Mouse (Mus musculus) MEL (cell line): ENCODE results near the gene Atpaf2. TPM values are rescaled to one million over a fixed set of nuclear protein-coding genes. Genes with fewer than 3 reads are reported as not detected.

Experiments used
- DNase-seq: peaks from one replicate; pipeline ENCODE4 v3.0.0; 2011; ENCODE audit warnings: low read depth, low spot score
- H3K27ac ChIP-seq: 2 replicates; pipeline ENCODE4 v1.5.1; 2012; ENCODE audit warnings: low read depth, mild to moderate bottlenecking, control low read depth, low read length, moderate library complexity; ENCODE audit not compliant: control insufficient read depth
- H3K27me3 ChIP-seq, 2 experiments: fragments of 150-350 bp in 1 of 2; sonication (generic) in 1 of 2; 2 replicates each; pipeline ENCODE4 v1.6.1; 2012; ENCODE audit warnings: low read length in 2 of 2, mild to moderate bottlenecking in 2 of 2, improper control_type of control experiment in 1 of 2, moderate library complexity in 1 of 2; ENCODE audit not compliant: insufficient read depth in 2 of 2, control insufficient read depth in 1 of 2
- H3K36me3 ChIP-seq, 2 experiments: 2 replicates each; pipeline ENCODE4 v1.6.1; 2012 to 2014; ENCODE audit warnings: low read length in 2 of 2, improper control_type of control experiment in 1 of 2, inconsistent platforms in 1 of 2, mild to moderate bottlenecking in 1 of 2; ENCODE audit not compliant: insufficient read depth in 2 of 2, control insufficient read depth in 1 of 2
- H3K4me1 ChIP-seq, 2 experiments: fragments of 150-350 bp in 1 of 2; sonication (generic) in 1 of 2; 2 replicates each; pipeline ENCODE4 v1.6.1; 2012; ENCODE audit warnings: low read length in 2 of 2, improper control_type of control experiment in 1 of 2, mild to moderate bottlenecking in 1 of 2; ENCODE audit not compliant: insufficient read depth in 2 of 2, control insufficient read depth in 1 of 2
- H3K4me3 ChIP-seq, 2 experiments: fragments of 150-350 bp in 1 of 2; sonication (generic) in 1 of 2; 2 replicates each; pipeline ENCODE4 v1.5.1; 2012; ENCODE audit warnings: low read depth in 2 of 2, low read length in 2 of 2, mild to moderate bottlenecking in 2 of 2, moderate library complexity in 2 of 2, control low read depth in 1 of 2, improper control_type of control experiment in 1 of 2; ENCODE audit not compliant: control insufficient read depth in 1 of 2, insufficient read depth in 1 of 2
- H3K79me2 ChIP-seq: 2 replicates; pipeline ENCODE4 v1.6.1; 2012; ENCODE audit warnings: mild to moderate bottlenecking, low read length, moderate library complexity; ENCODE audit not compliant: control insufficient read depth, poor library complexity, insufficient read depth
- H3K9ac ChIP-seq: 2 replicates; pipeline ENCODE4 v1.6.1; 2012; ENCODE audit warnings: low read depth, mild to moderate bottlenecking, control low read depth, low read length, moderate library complexity; ENCODE audit not compliant: control insufficient read depth, poor library complexity, severe bottlenecking
- H3K9me3 ChIP-seq: fragments of 150-350 bp; sonication (generic); replicated peaks from 2 replicates; pipeline ENCODE4 v1.6.1; 2012; ENCODE audit warnings: mild to moderate bottlenecking, low read length, improper control_type of control experiment, moderate library complexity; ENCODE audit not compliant: insufficient read depth
- BHLHE40 ChIP-seq: IDR thresholded peaks from 2 replicates; pipeline ENCODE4 v1.6.1; 2012; ENCODE audit warnings: low read depth, mild to moderate bottlenecking, inconsistent platforms, low read length, improper control_type of control experiment, borderline replicate concordance
- CHD2 ChIP-seq: IDR thresholded peaks from 2 replicates; pipeline ENCODE4 v1.6.1; 2011; ENCODE audit warnings: low read length, improper control_type of control experiment
- E2F4 ChIP-seq: IDR thresholded peaks from 2 replicates; pipeline ENCODE4 v1.6.1; 2011; ENCODE audit warnings: low read depth, low read length, improper control_type of control experiment, borderline replicate concordance
- ETS1 ChIP-seq: IDR thresholded peaks from 2 replicates; pipeline ENCODE4 v1.6.1; 2012; ENCODE audit warnings: low read depth, mild to moderate bottlenecking, inconsistent platforms, low read length, improper control_type of control experiment, moderate library complexity
- GATA1 ChIP-seq: IDR thresholded peaks from 2 replicates; pipeline ENCODE4 v1.6.1; 2011; ENCODE audit warnings: low read depth, low read length, improper control_type of control experiment
- HCFC1 ChIP-seq: IDR thresholded peaks from 2 replicates; pipeline ENCODE4 v1.6.1; 2012; ENCODE audit warnings: low read depth, mild to moderate bottlenecking, inconsistent platforms, low read length, improper control_type of control experiment, moderate library complexity
- JUND ChIP-seq: IDR thresholded peaks from 2 replicates; pipeline ENCODE4 v1.6.1; 2011; ENCODE audit warnings: low read depth, mild to moderate bottlenecking, improper control_type of control experiment, low read length
- KAT2A ChIP-seq: conservative IDR thresholded peaks from 2 replicates; pipeline ENCODE4 v1.6.1; 2012; ENCODE audit warnings: low read depth, low read length, improper control_type of control experiment, inconsistent platforms
- MAFK ChIP-seq: IDR thresholded peaks from 2 replicates; pipeline ENCODE4 v1.6.1; 2011; ENCODE audit warnings: low read depth, mild to moderate bottlenecking, low read length, improper control_type of control experiment, borderline replicate concordance
- MAZ ChIP-seq: IDR thresholded peaks from 2 replicates; pipeline ENCODE4 v1.6.1; 2012; ENCODE audit warnings: low read depth, mild to moderate bottlenecking, inconsistent platforms, low read length, improper control_type of control experiment
- MEF2A ChIP-seq: IDR thresholded peaks from 2 replicates; pipeline ENCODE4 v1.6.1; 2014; ENCODE audit warnings: low read depth, mild to moderate bottlenecking, inconsistent platforms, low read length, improper control_type of control experiment; ENCODE audit not compliant: poor library complexity, insufficient replicate concordance, severe bottlenecking; ENCODE audit errors: extremely low read depth
- MYC ChIP-seq: IDR thresholded peaks from 2 replicates; pipeline ENCODE4 v1.6.1; 2011; ENCODE audit warnings: low read depth, mild to moderate bottlenecking, low read length, improper control_type of control experiment, moderate library complexity
- NELFE ChIP-seq: IDR thresholded peaks from 2 replicates; pipeline ENCODE4 v1.6.1; 2011; ENCODE audit warnings: low read depth, low read length, improper control_type of control experiment
- NRF1 ChIP-seq: IDR thresholded peaks from 2 replicates; pipeline ENCODE4 v1.6.1; 2014; ENCODE audit warnings: low read depth, mild to moderate bottlenecking, inconsistent platforms, low read length, improper control_type of control experiment, moderate library complexity; ENCODE audit not compliant: poor library complexity, insufficient read depth, severe bottlenecking
- POLR2A ChIP-seq, 2 experiments: IDR thresholded peaks; 2 replicates each; pipeline ENCODE4 v1.6.1; 2011 to 2012; ENCODE audit warnings: low read length in 2 of 2, mild to moderate bottlenecking in 2 of 2, control low read depth in 1 of 2, improper control_type of control experiment in 1 of 2, low read depth in 1 of 2, moderate library complexity in 1 of 2; ENCODE audit not compliant: control insufficient read depth in 1 of 2, insufficient read depth in 1 of 2, poor library complexity in 1 of 2
- POLR2AphosphoS2 ChIP-seq: IDR thresholded peaks from 2 replicates; pipeline ENCODE4 v1.6.1; 2011; ENCODE audit warnings: low read length, improper control_type of control experiment
- RCOR1 ChIP-seq: IDR thresholded peaks from 2 replicates; pipeline ENCODE4 v1.6.1; 2012; ENCODE audit warnings: low read depth, mild to moderate bottlenecking, inconsistent platforms, low read length, improper control_type of control experiment
- SIN3A ChIP-seq: IDR thresholded peaks from 2 replicates; pipeline ENCODE4 v1.6.1; 2012; ENCODE audit warnings: low read length, improper control_type of control experiment, inconsistent platforms
- TBP ChIP-seq: IDR thresholded peaks from 2 replicates; pipeline ENCODE4 v1.8.0; 2011; ENCODE audit warnings: low read depth, low read length, improper control_type of control experiment
- TCF12 ChIP-seq: IDR thresholded peaks from 2 replicates; pipeline ENCODE4 v1.6.1; 2014; ENCODE audit warnings: low read depth, mild to moderate bottlenecking, inconsistent platforms, low read length, improper control_type of control experiment, moderate library complexity
- UBTF ChIP-seq: IDR thresholded peaks from 2 replicates; pipeline ENCODE4 v1.6.1; 2012; ENCODE audit warnings: low read depth, mild to moderate bottlenecking, inconsistent platforms, low read length, improper control_type of control experiment, moderate library complexity, borderline replicate concordance; ENCODE audit not compliant: insufficient read depth
- USF1 ChIP-seq: IDR thresholded peaks from 2 replicates; pipeline ENCODE4 v1.6.1; 2014; ENCODE audit warnings: low read depth, mild to moderate bottlenecking, inconsistent platforms, low read length, improper control_type of control experiment, moderate library complexity
- ZC3H11A ChIP-seq: IDR thresholded peaks from 2 replicates; pipeline ENCODE4 v1.6.1; 2012; ENCODE audit warnings: low read depth, mild to moderate bottlenecking, inconsistent platforms, low read length, improper control_type of control experiment
- ZMIZ1 ChIP-seq: IDR thresholded peaks from 2 replicates; pipeline ENCODE4 v1.6.1; 2012; ENCODE audit warnings: low read depth, mild to moderate bottlenecking, inconsistent platforms, low read length, improper control_type of control experiment, moderate library complexity
- ZNF384 ChIP-seq: IDR thresholded peaks from 2 replicates; pipeline ENCODE4 v1.6.1; 2012; ENCODE audit warnings: low read depth, mild to moderate bottlenecking, inconsistent platforms, low read length, improper control_type of control experiment
- polyA plus RNA-seq, 2 experiments: library from polyadenylated mRNA; stranded (reverse) in 1 of 2; unstranded in 1 of 2; fragments of >175 nt in 1 of 2; fragments of >200 nt in 1 of 2; gene quantifications; 2 replicates each; pipeline versions ENCODE4 v1.2.1 to v1.2.4; 2012; ENCODE audit warnings: low replicate concordance in 2 of 2, low read depth in 1 of 2; ENCODE audit not compliant: insufficient read length in 2 of 2, insufficient read depth in 1 of 2, missing spikeins in 1 of 2
- total RNA-seq: library from RNA; depleted of rRNA; stranded (reverse); fragments of 300-350 nt; gene quantifications from 2 replicates; pipeline ENCODE4 v1.2.3, GENCODE M21; 2012

Gene Atpaf2
- total and polyA plus RNA-seq, 3 experiments = 82.6 to 102 TPM; not detected in 1

DNA sequence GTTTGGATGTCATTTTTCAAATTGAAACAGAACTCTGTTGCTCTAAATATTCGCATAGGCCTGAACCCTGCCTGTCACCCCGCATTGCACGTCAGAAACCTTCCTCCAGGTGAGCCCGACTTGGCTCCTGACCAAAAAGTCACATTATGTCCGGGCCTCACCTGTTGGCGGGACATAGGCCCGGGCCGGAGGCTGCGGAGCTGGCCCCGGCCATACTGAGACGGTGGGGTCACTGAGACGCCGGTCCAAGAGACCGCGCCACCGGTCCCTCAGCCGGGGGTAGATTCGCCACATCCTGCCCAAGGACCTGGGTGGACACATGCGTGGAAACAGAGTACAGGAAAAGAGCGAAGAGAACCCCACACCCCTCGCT is 1.7 kb downstream of the Atpaf2 start:
- H3K9me3 ChIP-seq = no peaks in the 10 kb centered on the region
- no peaks in the 10 kb centered on the region for H3K27me3 ChIP-seq
- H3K9ac ChIP-seq = peak overlapping the region; percentile 84
- no peak for TF ChIP-seq BHLHE40
- TF ChIP-seq POLR2A (IDR thresholded peaks at IDR 0.05; ENCODE audit: control insufficient read depth in 1 of 2, insufficient read depth in 1 of 2, low read depth in 1 of 2, low read length in 2 of 2, poor library complexity in 1 of 2) = no peak
- TF ChIP-seq RCOR1 = no peak
- no peak for TF ChIP-seq ZC3H11A
- H3K27ac ChIP-seq = peak overlapping the region; percentile 46
- H3K4me1 ChIP-seq = peaks cover 7 to 26% of the 10 kb centered on the region in 2 experiments; a peak in 3 of 4 replicates
- H3K4me3 ChIP-seq = peak overlapping the region; percentile 70 to 83
- H3K79me2 ChIP-seq = peaks cover 44% of the 10 kb centered on the region
- no peak for DNase-seq
- peaks cover 0 to 20% of the 10 kb centered on the region in 2 experiments; a peak in 2 of 4 replicates for H3K36me3 ChIP-seq

DNA sequence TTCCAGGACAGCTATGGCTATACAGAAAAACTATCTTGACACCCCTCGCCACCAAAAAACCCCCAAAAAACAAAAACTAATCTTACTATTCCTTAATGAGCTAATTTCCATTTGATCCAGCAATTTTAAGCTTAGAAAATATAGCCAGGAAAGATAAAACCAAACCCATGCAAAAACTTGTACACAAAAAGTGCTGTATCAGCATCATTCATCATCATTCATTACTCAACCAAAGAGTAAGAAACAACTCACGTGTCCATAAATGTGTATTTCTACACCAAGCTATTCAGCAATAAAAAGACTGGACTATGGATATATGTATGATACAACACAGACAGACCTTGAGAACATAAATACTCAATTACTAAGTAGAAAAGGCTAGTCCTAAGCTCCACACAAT is 5.3 kb downstream of the Atpaf2 start:
- H3K27me3 ChIP-seq = no peaks in the 10 kb centered on the region
- H3K9ac ChIP-seq = no peak overlapping the region
- no peaks in the 10 kb centered on the region for H3K9me3 ChIP-seq
- H3K36me3 ChIP-seq = peaks cover 1 to 12% of the 10 kb centered on the region in 2 experiments; a peak in 3 of 4 replicates
- TF ChIP-seq NELFE = no peak
- TF ChIP-seq MAFK = peak; percentile 94
- DNase-seq = no peak
- H3K4me1 ChIP-seq = peaks cover 3 to 14% of the 10 kb centered on the region in 2 experiments; a peak in 3 of 4 replicates
- no peak overlapping the region for H3K4me3 ChIP-seq
- no peak overlapping the region for H3K27ac ChIP-seq
- H3K79me2 ChIP-seq = peaks cover 31% of the 10 kb centered on the region

DNA sequence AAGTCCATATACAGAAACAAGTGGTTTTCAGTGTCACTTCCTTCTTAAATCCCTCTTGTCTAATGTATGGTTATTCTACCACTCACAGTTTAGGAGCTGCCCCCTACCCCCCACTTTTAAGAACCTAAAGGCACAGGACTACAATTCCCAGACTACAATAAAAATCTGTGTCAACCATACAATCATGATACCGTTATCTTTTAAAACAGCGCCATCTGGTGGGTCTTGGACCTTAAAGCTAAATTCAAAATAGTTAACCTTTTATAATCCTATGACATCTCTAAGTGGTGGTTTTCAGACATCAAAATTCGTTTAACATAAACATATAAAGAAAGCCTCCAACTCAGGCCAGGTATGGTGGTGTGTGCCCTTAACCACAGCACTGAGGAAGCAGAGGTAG is 6.1 kb downstream of the Atpaf2 start:
- Histone ChIP-seq H3K27me3 (no peaks in the 10 kb centered on the region), H3K9me3 (no peaks in the 10 kb centered on the region), H3K27ac (no peak overlapping the region), H3K4me1 (peaks cover 3 to 14% of the 10 kb centered on the region in 2 experiments; a peak in 3 of 4 replicates), H3K79me2 (peaks cover 26% of the 10 kb centered on the region), H3K4me3 (no peak overlapping the region), H3K9ac (no peak overlapping the region), H3K36me3 (peaks cover 1 to 12% of the 10 kb centered on the region in 2 experiments; a peak in 3 of 4 replicates)
- peak; percentile 84 for DNase-seq
- TF ChIP-seq MAZ (no peak), MEF2A (no peak), POLR2A (IDR thresholded peaks at IDR 0.05; ENCODE audit: control insufficient read depth in 1 of 2, insufficient read depth in 1 of 2, low read depth in 1 of 2, low read length in 2 of 2, poor library complexity in 1 of 2) (no peak), E2F4 (no peak), NELFE (no peak), MYC (0 out of 2 replicates have a peak, but pooled peaks have one; percentile 27), POLR2AphosphoS2 (no peak), CHD2 (no peak), JUND (no peak), TCF12 (no peak), HCFC1 (peak; percentile 90), ZMIZ1 (no peak), TBP (no peak), MAFK (no peak), SIN3A (peak; percentile 87), GATA1 (peak; percentile 93), UBTF (no peak), ZC3H11A (peak; percentile 72), KAT2A (no peak; the same call in 1 of the 2 replicates), ETS1 (peak; percentile 10; the same call in 1 of the 2 replicates), ZNF384 (no peak), NRF1 (no peak), USF1 (no peak)
